Mouse (Mus musculus) heart, embryonic 11.5 days (tissue): ENCODE measurements around the gene Ash1l. TPM values are rescaled to one million over a fixed set of nuclear protein-coding genes. Genes with fewer than 3 reads are reported as not detected.

Experiments used
- ATAC-seq: fragments of 200-750 bp; cut with Nextera tagmentation; replicated peaks from 2 replicates; pipeline ENCODE4 v1.8.0; 2017; ENCODE audit warnings: moderate library complexity; ENCODE audit not compliant: insufficient number of reproducible peaks, low FRiP score, low TSS enrichment
- H3K27ac ChIP-seq: fragments of 300-500 bp; sonication (generic); 2 replicates; pipeline ENCODE4 v1.5.1; 2014; ENCODE audit warnings: mild to moderate bottlenecking, low read depth, low read length
- H3K27me3 ChIP-seq: fragments of 300-500 bp; sonication (generic); 2 replicates; pipeline ENCODE4 v1.6.1; 2014; ENCODE audit warnings: mild to moderate bottlenecking, low read length, mixed read lengths; ENCODE audit not compliant: control insufficient read depth, insufficient read depth
- H3K36me3 ChIP-seq: fragments of 300-500 bp; sonication (generic); 2 replicates; pipeline ENCODE4 v1.6.1; 2014; ENCODE audit warnings: mild to moderate bottlenecking, low read length, moderate library complexity, mixed read lengths; ENCODE audit not compliant: control insufficient read depth, insufficient read depth
- H3K4me1 ChIP-seq: fragments of 300-500 bp; sonication (generic); 2 replicates; pipeline ENCODE4 v1.6.1; 2014; ENCODE audit warnings: low read length; ENCODE audit not compliant: control insufficient read depth, insufficient read depth
- H3K4me2 ChIP-seq: fragments of 300-500 bp; sonication (generic); 2 replicates; pipeline ENCODE4 v1.6.1; 2014; ENCODE audit warnings: mild to moderate bottlenecking, moderate library complexity
- H3K4me3 ChIP-seq: fragments of 300-500 bp; sonication (generic); 2 replicates; pipeline ENCODE4 v1.5.1; 2014; ENCODE audit warnings: low read depth, low read length
- H3K9ac ChIP-seq: fragments of 300-500 bp; sonication (generic); 2 replicates; pipeline ENCODE4 v1.6.1; 2014; ENCODE audit warnings: mild to moderate bottlenecking, low read depth, low read length, moderate library complexity
- H3K9me3 ChIP-seq: fragments of 300-500 bp; sonication (generic); replicated peaks from 2 replicates; pipeline ENCODE4 v1.6.1; 2016; ENCODE audit warnings: low read length; ENCODE audit not compliant: control insufficient read depth
- WGBS: fragments of 180-500 bp; shearing (Covaris S2); extraction: QIAGEN DNeasy Blood & Tissue Kit; methylation state at CpG from one replicate; pipeline ENCODE4 v1.1.7; 2014; ENCODE audit not compliant: insufficient replicate concordance; 5-methylcytosine and 5-hydroxymethylcytosine counted together
- polyA plus RNA-seq: library from polyadenylated mRNA; unstranded; fragments of >200 nt; fragmentation: Nextera tagmentation; extraction: Ambion mirVana; gene quantifications from 2 replicates; pipeline ENCODE4 v1.2.1, GENCODE M21; 2014

The Ash1l gene
- polyA plus RNA-seq, 1 experiment from 2014 or later = 18.0 TPM

- H3K9me3 ChIP-seq = no peaks in the 10 kb centered on the region
- WGBS = 83% methylated on average over 13 of the region's 13 CpGs
- 0 out of 2 replicates have a peak, but pooled peaks cover 4% of the 10 kb centered on the region for H3K4me1 ChIP-seq
- no peak for ATAC-seq
- H3K36me3 ChIP-seq = peaks cover 16% of the 10 kb centered on the region
- H3K27ac ChIP-seq = no peak overlapping the region
- no peak overlapping the region for H3K4me2 ChIP-seq
- no peak overlapping the region for H3K4me3 ChIP-seq
- H3K27me3 ChIP-seq = no peaks in the 10 kb centered on the region
- no peak overlapping the region for H3K9ac ChIP-seq
Measured at GRCm38 (mm10) chr3:88918981-88919380, 31.4 kb upstream of the Ash1l start.

GRCm38 (mm10) chr3:88921411-88921810 lies 29.0 kb upstream of the Ash1l start:
- H3K4me2 ChIP-seq = no peak overlapping the region
- H3K36me3 ChIP-seq = peaks cover 19% of the 10 kb centered on the region
- no peak overlapping the region for H3K4me3 ChIP-seq
- 0 out of 2 replicates have a peak, but pooled peaks cover 4% of the 10 kb centered on the region for H3K4me1 ChIP-seq
- WGBS = 73% methylated on average over 9 of the region's 9 CpGs
- no peaks in the 10 kb centered on the region for H3K27me3 ChIP-seq
- H3K9ac ChIP-seq = no peak overlapping the region
- no peaks in the 10 kb centered on the region for H3K9me3 ChIP-seq
- H3K27ac ChIP-seq = no peak overlapping the region
- ATAC-seq = no peak

GRCm38 (mm10) chr3:88923989-88924591 lies 26.3 kb upstream of the Ash1l start:
- no peak overlapping the region for H3K4me3 ChIP-seq
- 0 out of 2 replicates have a peak, but pooled peaks cover 4% of the 10 kb centered on the region for H3K4me1 ChIP-seq
- ATAC-seq = no peak
- H3K4me2 ChIP-seq = no peak overlapping the region
- H3K9me3 ChIP-seq = no peaks in the 10 kb centered on the region
- H3K9ac ChIP-seq = no peak overlapping the region
- H3K27me3 ChIP-seq = no peaks in the 10 kb centered on the region
- peaks cover 30% of the 10 kb centered on the region for H3K36me3 ChIP-seq
- WGBS = 69% methylated on average over 8 of the region's 8 CpGs
- peak overlapping the region; percentile 22; the same call in 1 of the 2 replicates for H3K27ac ChIP-seq

- Histone ChIP-seq H3K9me3 (no peaks in the 10 kb centered on the region), H3K4me2 (no peak overlapping the region), H3K9ac (no peak overlapping the region), H3K27ac (no peak overlapping the region), H3K36me3 (peaks cover 37% of the 10 kb centered on the region), H3K4me1 (0 out of 2 replicates have a peak, but pooled peaks cover 4% of the 10 kb centered on the region), H3K27me3 (no peaks in the 10 kb centered on the region), H3K4me3 (no peak overlapping the region)
- ATAC-seq = no peak
- WGBS = 84% methylated on average over 2 of the region's 2 CpGs
Measured at GRCm38 (mm10) chr3:88925651-88926050, 24.8 kb upstream of the Ash1l start.

GRCm38 (mm10) chr3:88929501-88929900 lies 20.9 kb upstream of the Ash1l start:
- 87% methylated on average over 3 of the region's 3 CpGs for WGBS
- H3K36me3 ChIP-seq = peaks cover 30% of the 10 kb centered on the region
- ATAC-seq = no peak

GRCm38 (mm10) chr3:88939071-88939470 lies 11.4 kb upstream of the Ash1l start:
- Histone ChIP-seq H3K9me3 (no peaks in the 10 kb centered on the region), H3K27ac (no peak overlapping the region), H3K9ac (no peak overlapping the region), H3K4me2 (no peak overlapping the region), H3K4me1 (no peaks in the 10 kb centered on the region), H3K27me3 (no peaks in the 10 kb centered on the region), H3K36me3 (peaks cover 27% of the 10 kb centered on the region), H3K4me3 (no peak overlapping the region)
- no peak for ATAC-seq
- 88% methylated on average over 10 of the region's 10 CpGs for WGBS

More at GRCm38 (mm10) chr3:88929501-88929900, 20.9 kb upstream of the Ash1l start:
- Histone ChIP-seq H3K27me3 (no peaks in the 10 kb centered on the region), H3K4me2 (no peak overlapping the region), H3K4me1 (no peaks in the 10 kb centered on the region), H3K9me3 (no peaks in the 10 kb centered on the region), H3K9ac (no peak overlapping the region), H3K4me3 (no peak overlapping the region), H3K27ac (no peak overlapping the region)

- ATAC-seq = no peak
- no peaks in the 10 kb centered on the region for H3K27me3 ChIP-seq
- H3K36me3 ChIP-seq = peaks cover 25% of the 10 kb centered on the region
- H3K9me3 ChIP-seq = no peaks in the 10 kb centered on the region
- no peak overlapping the region for H3K4me2 ChIP-seq
- WGBS = 73% methylated on average over 3 of the region's 3 CpGs
- no peak overlapping the region for H3K27ac ChIP-seq
- H3K4me1 ChIP-seq = no peaks in the 10 kb centered on the region
- H3K9ac ChIP-seq = no peak overlapping the region
- H3K4me3 ChIP-seq = no peak overlapping the region
Measured at GRCm38 (mm10) chr3:88939749-88940148, 10.7 kb upstream of the Ash1l start.

- H3K4me2 ChIP-seq = no peak overlapping the region
- H3K9ac ChIP-seq = no peak overlapping the region
- H3K27ac ChIP-seq = no peak overlapping the region
- no peaks in the 10 kb centered on the region for H3K4me1 ChIP-seq
- H3K36me3 ChIP-seq = peaks cover 20% of the 10 kb centered on the region
- H3K27me3 ChIP-seq = no peaks in the 10 kb centered on the region
- no peaks in the 10 kb centered on the region for H3K9me3 ChIP-seq
- H3K4me3 ChIP-seq = no peak overlapping the region
- ATAC-seq = no peak
- WGBS = 93% methylated on average over 10 of the region's 10 CpGs
Measured at GRCm38 (mm10) chr3:88942316-88942880, 8.0 kb upstream of the Ash1l start.

GRCm38 (mm10) chr3:88944109-88944508 lies 6.3 kb upstream of the Ash1l start:
- ATAC-seq = no peak

More at GRCm38 (mm10) chr3:88944109-88944508, 6.3 kb upstream of the Ash1l start:
- no peak overlapping the region for H3K27ac ChIP-seq
- peaks cover 20% of the 10 kb centered on the region for H3K36me3 ChIP-seq
- no peak overlapping the region for H3K4me3 ChIP-seq
- H3K9ac ChIP-seq = no peak overlapping the region
- no peaks in the 10 kb centered on the region for H3K9me3 ChIP-seq
- H3K4me2 ChIP-seq = no peak overlapping the region
- H3K27me3 ChIP-seq = no peaks in the 10 kb centered on the region
- 92% methylated on average over 4 of the region's 4 CpGs for WGBS
- peaks cover 8% of the 10 kb centered on the region; the same call in 1 of the 2 replicates for H3K4me1 ChIP-seq
